10 mouse cellular contexts compared by ENCODE assay signal in genomic region chr1:51617502-51618251, GRCm38 (mm10).
DNase-seq lines count a peak whose midpoint lies in the region; ATAC-seq and TF ChIP-seq lines count a peak whose summit lies in the region.
"Had no signal": no experiment of that assay in that cellular context is flagged by ENCODE, and none has a peak within 500 bp of the region (broad histone marks: within the 10 kb centered on the region; RNA-seq: fewer than 3 reads in every experiment).

No protein-coding gene starts in this region.

- H3K36me3 ChIP-seq in ES-E14 (ENCODE audit: control insufficient read depth, insufficient read depth, low read length, poor library complexity, severe bottlenecking), result no peaks in the 10 kb centered on the region
- H3K36me3 ChIP-seq in limb, embryonic 11.5 days (ENCODE audit: control insufficient read depth, insufficient read depth, low read length), result no peaks in the 10 kb centered on the region
- no peaks in the 10 kb centered on the region for H3K36me3 ChIP-seq in liver, embryonic 11.5 days (ENCODE audit: control insufficient read depth, insufficient read depth, low read length)
- no peaks in the 10 kb centered on the region for H3K36me3 ChIP-seq in liver, postnatal 0 days (replicated peaks; ENCODE audit: insufficient read depth, low read length)
- H3K36me3 ChIP-seq: G1E had no signal

- H3K4me1 ChIP-seq in ES-E14 (ENCODE audit: control insufficient read depth in 2 of 2, insufficient read depth in 2 of 2, low read length in 2 of 2, poor library complexity in 1 of 2), result peaks cover 0 to 2% of the 10 kb centered on the region in 2 experiments; a peak in 1 of 4 replicates
- H3K4me1 ChIP-seq in cerebellum, adult 2 months (ENCODE audit: control insufficient read depth, insufficient read depth, low read length), result peaks cover 5% of the 10 kb centered on the region
- peaks cover 11% of the 10 kb centered on the region; the same call in 1 of the 2 replicates for H3K4me1 ChIP-seq in limb, embryonic 11.5 days (ENCODE audit: control insufficient read depth, insufficient read depth, low read length)
- H3K4me1 ChIP-seq in liver, embryonic 11.5 days (replicated peaks; ENCODE audit: control insufficient read depth, insufficient read depth, low read length), result no peaks in the 10 kb centered on the region
- no peaks in the 10 kb centered on the region for H3K4me1 ChIP-seq in liver, postnatal 0 days (ENCODE audit: insufficient read depth)

- TF ChIP-seq EP300 in liver, postnatal 0 days (IDR thresholded peaks at IDR 0.05; ENCODE audit: low read depth), result no peak

- 25% methylated on average over 13 of the region's 13 CpGs for WGBS in cerebellum, adult 2 months
- WGBS in limb, embryonic 11.5 days, result 44% methylated on average over 13 of the region's 13 CpGs
- 65% methylated on average over 13 of the region's 13 CpGs for WGBS in liver, embryonic 11.5 days
- WGBS in liver, postnatal 0 days (ENCODE audit: insufficient replicate concordance), result 61% methylated on average over 13 of the region's 13 CpGs

- in situ Hi-C loops in ES-E14 (cut with MboI; ENCODE audit: low sequenced_read_pairs in 2 of 2, unreplicated experiment in 2 of 2), result no loop called here

- no peak for DNase-seq in ES-E14 (ENCODE audit: low read depth, low spot score)
- DNase-seq in cerebellum, adult 2 months, result peak; percentile 44 to 61
- peak; percentile 57 for DNase-seq in forelimb bud, embryonic 11.5 days (ENCODE audit: low read depth, low spot score)
- peak; percentile 41 for DNase-seq in limb, embryonic 11.5 days (ENCODE audit: low spot score)
- no peak for DNase-seq in thymus, postnatal 25 days
- DNase-seq in liver, embryonic 11.5 days (ENCODE audit: low spot score), result no peak
- no peak for DNase-seq in liver, postnatal 0 days
- DNase-seq in adrenal gland, adult 18-20 months (ENCODE audit: low spot score in 2 of 2), result no peak
- DNase-seq: gastrocnemius, postnatal 14 days had no signal

- H3K4me3 ChIP-seq in ES-E14 (ENCODE audit: insufficient read depth in 1 of 2, low read depth in 1 of 2, low read length in 2 of 2, poor library complexity in 1 of 2, severe bottlenecking in 1 of 2), result no peak overlapping the region
- H3K4me3 ChIP-seq in cerebellum, adult 2 months (replicated peaks; ENCODE audit: insufficient read depth, low read depth, low read length), result no peak overlapping the region
- no peak overlapping the region for H3K4me3 ChIP-seq in limb, embryonic 11.5 days (ENCODE audit: low read depth, low read length)
- no peak overlapping the region for H3K4me3 ChIP-seq in liver, embryonic 11.5 days (ENCODE audit: low read depth, low read length)
- H3K4me3 ChIP-seq in liver, postnatal 0 days (ENCODE audit: low read depth, low read length), result no peak overlapping the region

- no peak overlapping the region for H3K4me2 ChIP-seq in limb, embryonic 11.5 days (ENCODE audit: low read depth, severe bottlenecking)
- no peak overlapping the region for H3K4me2 ChIP-seq in liver, embryonic 11.5 days
- no peak overlapping the region for H3K4me2 ChIP-seq in liver, postnatal 0 days (ENCODE audit: low read depth, low read length)

- 0 out of 2 replicates have a peak, but pooled peaks have one; percentile 23 for ATAC-seq in limb, embryonic 11.5 days (ENCODE audit: insufficient number of reproducible peaks, low FRiP score, low TSS enrichment, low read depth)
- ATAC-seq in liver, embryonic 11.5 days (replicated peaks; ENCODE audit: low FRiP score), result no peak
- ATAC-seq in liver, postnatal 0 days, result no peak

- H3K9ac ChIP-seq in ES-E14 (ENCODE audit: insufficient read depth, low read depth, low read length, poor library complexity, severe bottlenecking), result no peak overlapping the region
- 0 out of 2 replicates have a peak overlapping the region, but pooled peaks have one; percentile 39 for H3K9ac ChIP-seq in limb, embryonic 11.5 days (ENCODE audit: low read length)
- no peak overlapping the region for H3K9ac ChIP-seq in liver, embryonic 11.5 days (ENCODE audit: low read depth, low read length)
- H3K9ac ChIP-seq in liver, postnatal 0 days (replicated peaks), result no peak overlapping the region

- H3K9me3 ChIP-seq in ES-E14 (ENCODE audit: control insufficient read depth, insufficient read depth, low read depth, low read length), result no peaks in the 10 kb centered on the region
- H3K9me3 ChIP-seq in limb, embryonic 11.5 days (ENCODE audit: control insufficient read depth, low read length), result no peaks in the 10 kb centered on the region
- H3K9me3 ChIP-seq in liver, embryonic 11.5 days (ENCODE audit: control insufficient read depth, low read length), result no peaks in the 10 kb centered on the region
- H3K9me3 ChIP-seq in liver, postnatal 0 days (ENCODE audit: low read length), result no peaks in the 10 kb centered on the region
- H3K9me3 ChIP-seq: G1E had no signal

- H3K27ac ChIP-seq in ES-E14 (ENCODE audit: insufficient read depth, low read depth, low read length, poor library complexity, severe bottlenecking), result no peak overlapping the region
- no peak overlapping the region for H3K27ac ChIP-seq in cerebellum, adult 2 months (ENCODE audit: insufficient read depth, low read length)
- 0 out of 2 replicates have a peak overlapping the region, but pooled peaks have one; percentile 62 for H3K27ac ChIP-seq in limb, embryonic 11.5 days (replicated peaks; ENCODE audit: low read depth, low read length)
- no peak overlapping the region for H3K27ac ChIP-seq in liver, embryonic 11.5 days (ENCODE audit: low read depth, low read length)
- no peak overlapping the region for H3K27ac ChIP-seq in liver, postnatal 0 days (ENCODE audit: low read depth)

- TF ChIP-seq CTCF in cerebellum, adult 2 months (IDR thresholded peaks at IDR 0.05; ENCODE audit: borderline replicate concordance, insufficient read depth, low read depth, low read length), result no peak
- no peak for TF ChIP-seq CTCF in liver, postnatal 0 days (IDR thresholded peaks at IDR 0.05; ENCODE audit: low read depth)

- TF ChIP-seq POLR2A in cerebellum, adult 2 months (IDR thresholded peaks at IDR 0.05; ENCODE audit: borderline replicate concordance, insufficient read depth, low read length), result no peak

- no peaks in the 10 kb centered on the region for H3K27me3 ChIP-seq in cerebellum, adult 2 months (ENCODE audit: control insufficient read depth, insufficient read depth, low read length)
- no peaks in the 10 kb centered on the region for H3K27me3 ChIP-seq in limb, embryonic 11.5 days (ENCODE audit: control insufficient read depth, insufficient read depth, low read length)
- H3K27me3 ChIP-seq in liver, embryonic 11.5 days (replicated peaks; ENCODE audit: control insufficient read depth, insufficient read depth, low read length), result no peaks in the 10 kb centered on the region
- no peaks in the 10 kb centered on the region for H3K27me3 ChIP-seq in liver, postnatal 0 days (ENCODE audit: insufficient read depth, low read length)

TF ChIP-seq in ES-E14, 5 proteins besides CTCF, POLR2A, EP300 and RAD21:
- no peak for TF ChIP-seq HCFC1 (IDR thresholded peaks at IDR 0.05; ENCODE audit: borderline replicate concordance, insufficient read depth, low read length)
- no peak for TF ChIP-seq CHD2 (IDR thresholded peaks at IDR 0.05; ENCODE audit: low read depth, low read length)
- TF ChIP-seq ZC3H11A (IDR thresholded peaks at IDR 0.05; ENCODE audit: borderline replicate concordance, low read depth, low read length), result no peak
- 0 out of 2 replicates have a peak, but pooled peaks have one; percentile 24 for TF ChIP-seq MAFK (IDR thresholded peaks at IDR 0.05; ENCODE audit: insufficient read depth, low read depth, low read length)

Comparison
In these comparisons a context has a peak if more than half of its experiments do, and no peak if none do; other contexts are left out.
1. DNase-seq: peak in cerebellum, adult 2 months (2 of 2), forelimb bud, embryonic 11.5 days (single experiment) and limb, embryonic 11.5 days (single experiment); none in ES-E14 (single experiment), thymus, postnatal 25 days (single experiment), liver, embryonic 11.5 days (single experiment), liver, postnatal 0 days (single experiment) and adrenal gland, adult 18-20 months (0 of 2).